Mouse (Mus musculus): ENCODE data around the gene Omp.

Omp gene

GRCm38 (mm10) chr7:98171141-98172073 is 26.1 kb upstream of the Omp start:
- in situ Hi-C loops (cut with MboI; ENCODE audit: low sequenced_read_pairs), result no loop called here

- in situ Hi-C loops (cut with MboI; ENCODE audit: low sequenced_read_pairs), result no loop called here
These were observed 19.8 kb upstream of the Omp start for GRCm38 (mm10) chr7:98164999-98165528.

GRCm38 (mm10) chr7:98164382-98164998 is 19.2 kb upstream of the Omp start:
- in situ Hi-C loops (cut with MboI; ENCODE audit: low sequenced_read_pairs), result no loop called here

GRCm38 (mm10) chr7:98163700-98164099 is 18.4 kb upstream of the Omp start:
- in situ Hi-C loops (cut with MboI; ENCODE audit: low sequenced_read_pairs), result no loop called here

GRCm38 (mm10) chr7:98162239-98162638 is 16.9 kb upstream of the Omp start:
- in situ Hi-C loops (cut with MboI; ENCODE audit: low sequenced_read_pairs), result no loop called here

GRCm38 (mm10) chr7:98160041-98160740 is 14.9 kb upstream of the Omp start:
- in situ Hi-C loops (cut with MboI; ENCODE audit: low sequenced_read_pairs), result no loop called here

GRCm38 (mm10) chr7:98158481-98158880 is 13.2 kb upstream of the Omp start:
- in situ Hi-C loops (cut with MboI; ENCODE audit: low sequenced_read_pairs), result no loop called here

GRCm38 (mm10) chr7:98157636-98158332 is 12.5 kb upstream of the Omp start:
- in situ Hi-C loops (cut with MboI; ENCODE audit: low sequenced_read_pairs), result no loop called here

- in situ Hi-C loops (cut with MboI; ENCODE audit: low sequenced_read_pairs), result no loop called here
These were observed 11.0 kb upstream of the Omp start for GRCm38 (mm10) chr7:98156280-98156665.

- in situ Hi-C loops (cut with MboI; ENCODE audit: low sequenced_read_pairs), result no loop called here
These were observed 10.4 kb upstream of the Omp start for GRCm38 (mm10) chr7:98155546-98156279.

GRCm38 (mm10) chr7:98153892-98154291 is 8.6 kb upstream of the Omp start:
- in situ Hi-C loops (cut with MboI; ENCODE audit: low sequenced_read_pairs), result no loop called here

GRCm38 (mm10) chr7:98153345-98153744 is 8.0 kb upstream of the Omp start:
- in situ Hi-C loops (cut with MboI; ENCODE audit: low sequenced_read_pairs), result no loop called here

GRCm38 (mm10) chr7:98152400-98152799 is 7.1 kb upstream of the Omp start:
- in situ Hi-C loops (cut with MboI; ENCODE audit: low sequenced_read_pairs), result no loop called here

- in situ Hi-C loops (cut with MboI; ENCODE audit: low sequenced_read_pairs), result no loop called here
These were observed 5.2 kb upstream of the Omp start for GRCm38 (mm10) chr7:98150525-98150924.

GRCm38 (mm10) chr7:98149802-98150201 is 4.5 kb upstream of the Omp start:
- in situ Hi-C loops (cut with MboI; ENCODE audit: low sequenced_read_pairs), result no loop called here

- in situ Hi-C loops (cut with MboI; ENCODE audit: low sequenced_read_pairs), result no loop called here
These were observed 3.6 kb upstream of the Omp start for GRCm38 (mm10) chr7:98148721-98149407.

- in situ Hi-C loops (cut with MboI; ENCODE audit: low sequenced_read_pairs), result no loop called here
These were observed 2.5 kb upstream of the Omp start for GRCm38 (mm10) chr7:98147766-98148165.

GRCm38 (mm10) chr7:98146447-98146845 is 1.1 kb upstream of the Omp start:
- in situ Hi-C loops (cut with MboI; ENCODE audit: low sequenced_read_pairs), result no loop called here

GRCm38 (mm10) chr7:98145842-98146446 is 642 bp upstream of the Omp start:
- in situ Hi-C loops (cut with MboI; ENCODE audit: low sequenced_read_pairs), result no loop called here

Data from CH12F3 (cell line).